Comparison of ENCODE assay signal across 16 mouse cellular contexts in the genomic region with DNA sequence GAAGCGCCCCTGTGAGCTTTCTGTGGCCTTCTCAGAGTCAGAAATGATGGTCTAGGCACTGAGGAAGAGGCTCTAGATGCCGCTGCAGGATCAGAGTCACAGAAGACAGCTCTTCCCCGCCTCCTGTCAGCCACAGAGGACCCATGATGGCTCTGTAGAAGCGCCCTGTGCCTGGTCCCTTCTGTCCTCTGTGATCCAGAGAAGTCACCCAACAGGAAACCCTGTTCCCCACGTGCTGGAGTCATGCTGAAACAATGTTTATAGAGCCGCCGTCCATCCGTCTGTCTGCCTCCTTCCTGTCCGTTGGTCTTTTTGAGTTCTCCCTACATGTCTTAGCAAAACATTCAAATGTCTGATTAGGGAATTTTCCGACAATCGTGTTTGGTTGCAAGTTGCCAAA. TPM values are rescaled to one million over a fixed set of nuclear protein-coding genes. Genes with fewer than 3 reads are reported as not detected.
DNase-seq lines count a peak whose midpoint lies in the region; ATAC-seq and TF ChIP-seq lines count a peak whose summit lies in the region.
"Had no signal": no experiment of that assay in that cellular context is flagged by ENCODE, and none has a peak within 500 bp of the region (broad histone marks: within the 10 kb centered on the region; RNA-seq: fewer than 3 reads in every experiment).

No protein-coding gene starts in this region.

- H3K9me3 ChIP-seq in kidney, embryonic 15.5 days (replicated peaks): no peaks in the 10 kb centered on the region
- H3K9me3 ChIP-seq in midbrain, embryonic 11.5 days (ENCODE audit: control insufficient read depth, low read length): no peaks in the 10 kb centered on the region
- H3K9me3 ChIP-seq: limb, embryonic 10.5 days; neural tube, embryonic 12.5 days had no signal

- no peaks in the 10 kb centered on the region for H3K4me1 ChIP-seq in kidney, adult 2 months (ENCODE audit: control insufficient read depth, insufficient read depth, low read length)
- no peaks in the 10 kb centered on the region for H3K4me1 ChIP-seq in kidney, embryonic 15.5 days
- no peaks in the 10 kb centered on the region for H3K4me1 ChIP-seq in brown adipose tissue, adult 24 weeks (ENCODE audit: control insufficient read depth, insufficient read depth, insufficient read length, low read length)
- no peaks in the 10 kb centered on the region for H3K4me1 ChIP-seq in midbrain, embryonic 11.5 days (ENCODE audit: control insufficient read depth, insufficient read depth, low read length)
- H3K4me1 ChIP-seq: neural tube, embryonic 12.5 days had no signal

- H3K9ac ChIP-seq in kidney, embryonic 15.5 days: no peak overlapping the region
- no peak overlapping the region for H3K9ac ChIP-seq in midbrain, embryonic 11.5 days (ENCODE audit: low read length)
- H3K9ac ChIP-seq: neural tube, embryonic 12.5 days had no signal

- TF ChIP-seq POLR2A in kidney, adult 2 months (IDR thresholded peaks at IDR 0.05; ENCODE audit: low read depth, low read length): no peak

- H3K27me3 ChIP-seq in kidney, adult 2 months (replicated peaks; ENCODE audit: control insufficient read depth, insufficient read depth, low read length): no peaks in the 10 kb centered on the region
- H3K27me3 ChIP-seq in kidney, embryonic 15.5 days: no peaks in the 10 kb centered on the region
- H3K27me3 ChIP-seq in midbrain, embryonic 11.5 days (ENCODE audit: control insufficient read depth, insufficient read depth, low read length): no peaks in the 10 kb centered on the region
- H3K27me3 ChIP-seq: neural tube, embryonic 12.5 days had no signal

- ATAC-seq in kidney, embryonic 15.5 days (replicated peaks; ENCODE audit: low FRiP score): no peak
- no peak for ATAC-seq in midbrain, embryonic 11.5 days (ENCODE audit: low FRiP score)
- ATAC-seq: CD4-positive, CD25-positive, alpha-beta regulatory T cell, adult 4 months; forebrain, embryonic 14.5 days had no signal

- no peak overlapping the region for H3K4me2 ChIP-seq in kidney, embryonic 15.5 days
- H3K4me2 ChIP-seq in midbrain, embryonic 11.5 days: no peak overlapping the region
- H3K4me2 ChIP-seq: neural tube, embryonic 12.5 days had no signal

- peak; percentile 54 for DNase-seq in kidney, adult 2 months
- DNase-seq in heart, adult 9 months (ENCODE audit: low spot score in 2 of 2): peak; percentile 40 to 44
- peak; percentile 45 for DNase-seq in heart, postnatal 4 days
- DNase-seq in urinary bladder, adult 18-20 months (ENCODE audit: low spot score in 2 of 2): no peak
- no peak for DNase-seq in T-cell, adult 2 months (ENCODE audit: low spot score)
- DNase-seq in midbrain, embryonic 11.5 days (ENCODE audit: low spot score, missing footprints): no peak
- DNase-seq: cerebellum, postnatal 25 days; gastrocnemius, postnatal 36 days; layer of hippocampus, postnatal 36 days; midbrain, embryonic 14.5 days had no signal

- H3K36me3 ChIP-seq in kidney, adult 2 months (ENCODE audit: control insufficient read depth, insufficient read depth, low read length): peaks cover 5% of the 10 kb centered on the region
- peaks cover 63% of the 10 kb centered on the region for H3K36me3 ChIP-seq in kidney, embryonic 15.5 days
- H3K36me3 ChIP-seq in midbrain, embryonic 11.5 days (ENCODE audit: control insufficient read depth, insufficient read depth, low read length): peaks cover 19% of the 10 kb centered on the region

- 61% methylated on average over 11 of the region's 11 CpGs for WGBS in kidney, adult 2 months
- 79% methylated on average over 11 of the region's 11 CpGs for WGBS in kidney, embryonic 15.5 days
- WGBS in midbrain, embryonic 11.5 days: 80% methylated on average over 11 of the region's 11 CpGs

- TF ChIP-seq CTCF in kidney, adult 2 months (conservative IDR thresholded peaks at IDR 0.05; ENCODE audit: insufficient read depth, insufficient read length, low read depth, low read length): 0 out of 2 replicates have a peak, but pooled peaks have one; percentile 13

- no peak overlapping the region for H3K4me3 ChIP-seq in kidney, adult 2 months (ENCODE audit: insufficient read depth, low read depth, low read length)
- H3K4me3 ChIP-seq in kidney, embryonic 15.5 days (replicated peaks): no peak overlapping the region
- no peak overlapping the region for H3K4me3 ChIP-seq in brown adipose tissue, adult 24 weeks (ENCODE audit: insufficient read depth, low read depth, low read length)
- no peak overlapping the region for H3K4me3 ChIP-seq in midbrain, embryonic 11.5 days (ENCODE audit: low read depth, low read length)
- H3K4me3 ChIP-seq: limb, embryonic 10.5 days; neural tube, embryonic 12.5 days had no signal

- peak overlapping the region; percentile 56 for H3K27ac ChIP-seq in kidney, adult 2 months (ENCODE audit: insufficient read depth, low read depth, low read length)
- H3K27ac ChIP-seq in kidney, embryonic 15.5 days: no peak overlapping the region; the same call in 1 of the 2 replicates
- peak overlapping the region; percentile 4 for H3K27ac ChIP-seq in brown adipose tissue, adult 24 weeks (replicated peaks; ENCODE audit: low read depth, low read length)
- H3K27ac ChIP-seq in midbrain, embryonic 11.5 days (ENCODE audit: low read depth, low read length): no peak overlapping the region
- H3K27ac ChIP-seq: limb, embryonic 10.5 days; neural tube, embryonic 12.5 days had no signal

RNA-seq across cellular contexts. Expression of gene Rsg1, which starts 12.8 kb away (rescaled TPM):
- polyA plus RNA-seq in kidney, adult 2 months (2012; rRNA removed): 1.2 and 1.6 TPM in 2 replicates
- polyA plus RNA-seq in kidney, embryonic 15.5 days (2015; fragmentation: Nextera tagmentation; extraction: Ambion mirVana): 5.9 and 6.8 TPM in 2 replicates
- polyA plus RNA-seq in brown adipose tissue, adult 24 weeks (2012; ENCODE audit: insufficient read depth, insufficient read length, missing spikeins): not detected in 2 replicates
- 1 to 10 TPM in 1 of 2 experiments, under 1 TPM in 1; 0.72 to 1.7 TPM for total RNA-seq in heart, postnatal 4 days (2021)
- polyA plus RNA-seq in midbrain, embryonic 11.5 days (2014; fragmentation: Nextera tagmentation; extraction: Ambion mirVana): 5.4 TPM in 2 replicates
- total RNA-seq: gastrocnemius, postnatal 36 days had no signal

RNA-seq across cellular contexts. Expression of gene Arhgef19, which starts 38.4 kb away (rescaled TPM):
- 4.9 and 5.1 TPM in 2 replicates for polyA plus RNA-seq in kidney, adult 2 months (2012; rRNA removed)
- polyA plus RNA-seq in kidney, embryonic 15.5 days (2015; fragmentation: Nextera tagmentation; extraction: Ambion mirVana): 7.4 and 9.6 TPM in 2 replicates
- polyA plus RNA-seq in brown adipose tissue, adult 24 weeks (2012; ENCODE audit: insufficient read depth, insufficient read length, missing spikeins): 3.2 and 3.6 TPM in 2 replicates
- total RNA-seq in heart, postnatal 4 days (2021): 1 to 10 TPM; 4.6 to 5.1 TPM
- polyA plus RNA-seq in midbrain, embryonic 11.5 days (2014; fragmentation: Nextera tagmentation; extraction: Ambion mirVana): 0.47 and 0.61 TPM in 2 replicates
- polyA plus RNA-seq: CD4-positive, CD25-positive, alpha-beta regulatory T cell, adult 4 months had no signal

RNA-seq across cellular contexts. Expression of gene Fbxo42, which starts 53.2 kb away (rescaled TPM):
- polyA plus RNA-seq in kidney, adult 2 months (2012; rRNA removed): 11.7 and 13.0 TPM in 2 replicates
- polyA plus RNA-seq in kidney, embryonic 15.5 days (2015; fragmentation: Nextera tagmentation; extraction: Ambion mirVana): 22.4 and 23.0 TPM in 2 replicates
- polyA plus RNA-seq in brown adipose tissue, adult 24 weeks (2012; ENCODE audit: insufficient read depth, insufficient read length, missing spikeins): 4.4 and 5.3 TPM in 2 replicates
- 10 to 100 TPM; 13.9 to 14.9 TPM for total RNA-seq in heart, postnatal 4 days (2021)
- polyA plus RNA-seq in midbrain, embryonic 11.5 days (2014; fragmentation: Nextera tagmentation; extraction: Ambion mirVana): 22.4 and 23.8 TPM in 2 replicates

Comparison
In these comparisons a context has a peak if more than half of its experiments do, and no peak if none do; other contexts are left out.
1. H3K27ac ChIP-seq: peak in kidney, adult 2 months (single experiment) and brown adipose tissue, adult 24 weeks (single experiment); none in kidney, embryonic 15.5 days (single experiment) and midbrain, embryonic 11.5 days (single experiment).
2. DNase-seq: peak in kidney, adult 2 months (single experiment), heart, adult 9 months (2 of 2) and heart, postnatal 4 days (single experiment); none in urinary bladder, adult 18-20 months (0 of 2), T-cell, adult 2 months (single experiment) and midbrain, embryonic 11.5 days (single experiment).